Mouse (Mus musculus): Measurements from ENCODE around the gene Daglb. TPM values are rescaled to one million over a fixed set of nuclear protein-coding genes. Genes with fewer than 3 reads are reported as not detected.

The Daglb gene
- polyA plus RNA-seq (2015; fragmentation: Nextera tagmentation; extraction: Ambion mirVana) = 10.3 and 11.5 TPM in 2 replicates

- Histone ChIP-seq H3K4me2 (ENCODE audit: low read depth, low read length) (peak within 1 kb of the TSS; percentile 97), H3K27me3 (ENCODE audit: control insufficient read depth, insufficient read depth, low read length) (no peaks in the 10 kb centered on the region), H3K36me3 (ENCODE audit: control insufficient read depth, insufficient read depth, low read length) (no peaks in the 10 kb centered on the region), H3K4me3 (replicated peaks; ENCODE audit: low read length) (peak within 1 kb of the TSS; percentile 82), H3K4me1 (ENCODE audit: control insufficient read depth, insufficient read depth, low read length) (peaks cover 12% of the 10 kb centered on the region), H3K9ac (ENCODE audit: low read length) (peak within 1 kb of the TSS; percentile 80), H3K27ac (ENCODE audit: low read length) (no peak within 1 kb of the TSS), H3K9me3 (replicated peaks; ENCODE audit: control insufficient read depth, low read length) (no peaks in the 10 kb centered on the region)
- 2% methylated on average over 43 of the region's 43 CpGs for WGBS
- peak; percentile 94 for ATAC-seq (ENCODE audit: insufficient read depth, low FRiP score)
Observed at GRCm38 (mm10) chr5:143464100-143464756, at the start of gene Daglb. TSS of gene Daglb (plus strand) at chr5:143464584.

DNA sequence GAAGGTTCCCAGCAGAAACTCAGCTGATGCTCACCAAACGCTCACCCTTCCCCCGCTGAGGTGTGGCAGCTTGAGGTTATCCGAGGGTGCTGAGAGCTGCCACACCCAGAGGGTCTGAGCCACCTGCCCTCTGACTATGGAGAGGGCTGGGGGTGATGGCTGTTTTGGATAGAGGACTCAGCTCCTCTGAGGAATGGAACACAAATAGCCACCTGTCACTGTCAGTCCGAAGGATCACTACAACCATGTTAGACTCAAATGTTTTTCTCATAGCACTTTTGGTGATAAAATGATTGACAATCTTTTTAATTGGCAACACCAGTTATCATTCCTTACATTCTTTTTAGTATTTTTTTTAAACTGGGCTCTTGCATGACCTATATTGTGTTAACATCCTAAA lies 42.9 kb upstream of the Daglb start:
- Histone ChIP-seq H3K27ac (ENCODE audit: low read length) (no peak overlapping the region), H3K9ac (ENCODE audit: low read length) (no peak overlapping the region), H3K9me3 (replicated peaks; ENCODE audit: control insufficient read depth, low read length) (no peaks in the 10 kb centered on the region), H3K36me3 (ENCODE audit: control insufficient read depth, insufficient read depth, low read length) (peaks cover 37% of the 10 kb centered on the region), H3K4me2 (ENCODE audit: low read depth, low read length) (no peak overlapping the region), H3K4me3 (replicated peaks; ENCODE audit: low read length) (no peak overlapping the region), H3K27me3 (ENCODE audit: control insufficient read depth, insufficient read depth, low read length) (no peaks in the 10 kb centered on the region), H3K4me1 (ENCODE audit: control insufficient read depth, insufficient read depth, low read length) (no peaks in the 10 kb centered on the region)
- no peak for ATAC-seq (ENCODE audit: insufficient read depth, low FRiP score)
- 74% methylated on average over 4 of the region's 4 CpGs for WGBS

GRCm38 (mm10) chr5:143422990-143423389 lies 41.4 kb upstream of the Daglb start:
- H3K27me3 ChIP-seq (ENCODE audit: control insufficient read depth, insufficient read depth, low read length) = no peaks in the 10 kb centered on the region

DNA sequence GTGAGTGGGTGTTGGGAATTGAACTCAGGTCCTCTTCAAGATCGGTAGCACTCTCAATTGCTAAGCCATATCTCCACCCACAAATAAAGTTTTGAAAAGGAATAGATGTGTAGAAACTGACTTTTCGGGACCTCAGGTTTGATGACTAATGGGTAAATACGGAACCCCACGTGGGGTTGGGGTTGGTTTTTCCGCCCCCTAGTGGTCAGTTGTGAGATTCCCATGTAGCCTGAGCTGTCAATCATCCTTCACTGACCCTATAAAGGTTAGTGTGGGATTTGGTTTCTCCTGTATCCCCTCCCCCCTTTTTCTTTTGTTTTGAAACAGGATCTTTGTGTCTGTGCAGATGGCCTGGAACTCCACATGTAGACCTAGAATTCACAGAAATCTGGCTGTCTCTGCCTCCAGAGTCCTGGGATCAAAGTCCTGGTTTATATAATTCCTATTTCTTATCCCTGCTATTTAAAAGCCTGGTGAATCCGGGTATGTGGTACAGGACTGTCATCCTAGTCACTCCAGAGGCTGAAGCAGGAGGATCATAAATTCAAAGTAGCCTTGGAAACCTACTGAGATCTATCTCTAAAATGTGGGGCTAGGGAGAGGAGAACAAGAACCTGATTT lies 40.4 kb upstream of the Daglb start:
- Histone ChIP-seq H3K4me2 (ENCODE audit: low read depth, low read length) (no peak overlapping the region), H3K27me3 (ENCODE audit: control insufficient read depth, insufficient read depth, low read length) (no peaks in the 10 kb centered on the region), H3K27ac (ENCODE audit: low read length) (no peak overlapping the region), H3K9me3 (replicated peaks; ENCODE audit: control insufficient read depth, low read length) (no peaks in the 10 kb centered on the region), H3K36me3 (ENCODE audit: control insufficient read depth, insufficient read depth, low read length) (peaks cover 21% of the 10 kb centered on the region), H3K4me3 (replicated peaks; ENCODE audit: low read length) (no peak overlapping the region), H3K9ac (ENCODE audit: low read length) (no peak overlapping the region), H3K4me1 (ENCODE audit: control insufficient read depth, insufficient read depth, low read length) (no peaks in the 10 kb centered on the region)
- 19% methylated on average over 6 of the region's 6 CpGs for WGBS
- ATAC-seq (ENCODE audit: insufficient read depth, low FRiP score) = 0 out of 2 replicates have a peak, but pooled peaks have one; percentile 33

More at GRCm38 (mm10) chr5:143422990-143423389, 41.4 kb upstream of the Daglb start:
- Histone ChIP-seq H3K4me2 (ENCODE audit: low read depth, low read length) (no peak overlapping the region), H3K9me3 (replicated peaks; ENCODE audit: control insufficient read depth, low read length) (no peaks in the 10 kb centered on the region), H3K27ac (ENCODE audit: low read length) (no peak overlapping the region), H3K36me3 (ENCODE audit: control insufficient read depth, insufficient read depth, low read length) (peaks cover 24% of the 10 kb centered on the region), H3K9ac (ENCODE audit: low read length) (no peak overlapping the region), H3K4me1 (ENCODE audit: control insufficient read depth, insufficient read depth, low read length) (no peaks in the 10 kb centered on the region), H3K4me3 (replicated peaks; ENCODE audit: low read length) (no peak overlapping the region)
- 68% methylated on average over 4 of the region's 4 CpGs for WGBS
- no peak for ATAC-seq (ENCODE audit: insufficient read depth, low FRiP score)

GRCm38 (mm10) chr5:143434421-143434820 lies 30.0 kb upstream of the Daglb start:
- H3K4me3 ChIP-seq (replicated peaks; ENCODE audit: low read length) = no peak overlapping the region
- no peaks in the 10 kb centered on the region for H3K9me3 ChIP-seq (replicated peaks; ENCODE audit: control insufficient read depth, low read length)
- no peaks in the 10 kb centered on the region for H3K27me3 ChIP-seq (ENCODE audit: control insufficient read depth, insufficient read depth, low read length)
- ATAC-seq (ENCODE audit: insufficient read depth, low FRiP score) = no peak
- no peaks in the 10 kb centered on the region for H3K4me1 ChIP-seq (ENCODE audit: control insufficient read depth, insufficient read depth, low read length)
- no peak overlapping the region for H3K4me2 ChIP-seq (ENCODE audit: low read depth, low read length)
- H3K36me3 ChIP-seq (ENCODE audit: control insufficient read depth, insufficient read depth, low read length) = no peaks in the 10 kb centered on the region
- H3K9ac ChIP-seq (ENCODE audit: low read length) = no peak overlapping the region
- 3% methylated on average over 4 of the region's 4 CpGs for WGBS
- H3K27ac ChIP-seq (ENCODE audit: low read length) = no peak overlapping the region

DNA sequence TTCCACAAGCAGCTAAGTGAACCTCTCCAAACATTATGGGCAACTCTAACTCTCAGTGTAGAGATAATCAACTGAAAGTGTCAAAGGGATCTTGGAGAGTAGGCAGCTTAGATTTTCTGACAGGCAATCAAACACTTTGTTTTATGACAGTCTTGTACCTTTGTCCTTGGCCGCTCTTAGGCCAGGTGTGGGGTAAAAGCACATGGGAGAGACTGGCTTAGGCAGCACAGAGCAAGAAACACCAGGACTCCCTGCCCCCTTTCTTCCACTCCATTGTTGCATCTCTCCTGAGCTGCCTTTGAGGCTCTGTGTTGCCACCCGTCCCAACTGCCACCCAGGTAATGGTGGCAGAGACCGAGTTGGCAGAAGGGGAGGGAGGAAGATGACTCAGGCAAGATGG lies 23.1 kb upstream of the Daglb start:
- WGBS = 74% methylated on average over 3 of the region's 3 CpGs
- H3K4me1 ChIP-seq (ENCODE audit: control insufficient read depth, insufficient read depth, low read length) = no peaks in the 10 kb centered on the region
- no peak overlapping the region for H3K4me3 ChIP-seq (replicated peaks; ENCODE audit: low read length)
- no peak overlapping the region for H3K27ac ChIP-seq (ENCODE audit: low read length)
- no peaks in the 10 kb centered on the region for H3K27me3 ChIP-seq (ENCODE audit: control insufficient read depth, insufficient read depth, low read length)
- no peak overlapping the region for H3K9ac ChIP-seq (ENCODE audit: low read length)
- ATAC-seq (ENCODE audit: insufficient read depth, low FRiP score) = no peak
- H3K4me2 ChIP-seq (ENCODE audit: low read depth, low read length) = no peak overlapping the region
- no peaks in the 10 kb centered on the region for H3K36me3 ChIP-seq (ENCODE audit: control insufficient read depth, insufficient read depth, low read length)
- H3K9me3 ChIP-seq (replicated peaks; ENCODE audit: control insufficient read depth, low read length) = no peaks in the 10 kb centered on the region

- 83% methylated on average over 12 of the region's 12 CpGs for WGBS
- Histone ChIP-seq H3K4me2 (ENCODE audit: low read depth, low read length) (no peak overlapping the region), H3K9me3 (replicated peaks; ENCODE audit: control insufficient read depth, low read length) (no peaks in the 10 kb centered on the region), H3K27me3 (ENCODE audit: control insufficient read depth, insufficient read depth, low read length) (no peaks in the 10 kb centered on the region), H3K4me3 (replicated peaks; ENCODE audit: low read length) (no peak overlapping the region), H3K9ac (ENCODE audit: low read length) (no peak overlapping the region), H3K4me1 (ENCODE audit: control insufficient read depth, insufficient read depth, low read length) (no peaks in the 10 kb centered on the region), H3K36me3 (ENCODE audit: control insufficient read depth, insufficient read depth, low read length) (no peaks in the 10 kb centered on the region), H3K27ac (ENCODE audit: low read length) (no peak overlapping the region)
- no peak for ATAC-seq (ENCODE audit: insufficient read depth, low FRiP score)
Observed at GRCm38 (mm10) chr5:143441753-143442152, 22.6 kb upstream of the Daglb start.

GRCm38 (mm10) chr5:143463671-143464070 lies 713 bp upstream of the Daglb start:
- H3K9ac ChIP-seq (ENCODE audit: low read length) = peak overlapping the region; percentile 80
- H3K27ac ChIP-seq (ENCODE audit: low read length) = no peak overlapping the region
- 76% methylated on average over 11 of the region's 11 CpGs for WGBS

GRCm38 (mm10) chr5:143464757-143465118 lies 354 bp downstream of the Daglb start:
- no peak overlapping the region for H3K27ac ChIP-seq (ENCODE audit: low read length)
- peaks cover 12% of the 10 kb centered on the region for H3K4me1 ChIP-seq (ENCODE audit: control insufficient read depth, insufficient read depth, low read length)

More at GRCm38 (mm10) chr5:143463671-143464070, 713 bp upstream of the Daglb start:
- Histone ChIP-seq H3K4me1 (ENCODE audit: control insufficient read depth, insufficient read depth, low read length) (peaks cover 12% of the 10 kb centered on the region), H3K9me3 (replicated peaks; ENCODE audit: control insufficient read depth, low read length) (no peaks in the 10 kb centered on the region), H3K4me2 (ENCODE audit: low read depth, low read length) (peak overlapping the region; percentile 97), H3K27me3 (ENCODE audit: control insufficient read depth, insufficient read depth, low read length) (no peaks in the 10 kb centered on the region), H3K4me3 (replicated peaks; ENCODE audit: low read length) (peak overlapping the region; percentile 82), H3K36me3 (ENCODE audit: control insufficient read depth, insufficient read depth, low read length) (no peaks in the 10 kb centered on the region)
- ATAC-seq (ENCODE audit: insufficient read depth, low FRiP score) = no peak

More at GRCm38 (mm10) chr5:143464757-143465118, 354 bp downstream of the Daglb start:
- no peaks in the 10 kb centered on the region for H3K9me3 ChIP-seq (replicated peaks; ENCODE audit: control insufficient read depth, low read length)
- peak overlapping the region; percentile 97 for H3K4me2 ChIP-seq (ENCODE audit: low read depth, low read length)
- H3K27me3 ChIP-seq (ENCODE audit: control insufficient read depth, insufficient read depth, low read length) = no peaks in the 10 kb centered on the region
- peak overlapping the region; percentile 82 for H3K4me3 ChIP-seq (replicated peaks; ENCODE audit: low read length)
- H3K9ac ChIP-seq (ENCODE audit: low read length) = peak overlapping the region; percentile 80
- peak; percentile 63; the same call in 1 of the 2 replicates for ATAC-seq (ENCODE audit: insufficient read depth, low FRiP score)
- under 1% methylated on average over 20 of the region's 20 CpGs for WGBS
- peaks cover 1% of the 10 kb centered on the region; the same call in 1 of the 2 replicates for H3K36me3 ChIP-seq (ENCODE audit: control insufficient read depth, insufficient read depth, low read length)
